In genomic region chr6:145285656-145286055, GRCm38 (mm10) we compare ENCODE assay signal across 10 mouse cellular contexts.
"Had no signal": no experiment of that assay in that cellular context is flagged by ENCODE, and none has a peak within 500 bp of the region (broad histone marks: within the 10 kb centered on the region; RNA-seq: fewer than 3 reads in every experiment).

No protein-coding gene starts in this region.

- DNase-seq: kidney, postnatal 25 days; layer of hippocampus, adult 9-11 months; liver; lung, adult 18-20 months; lung, postnatal 10 days; lung, postnatal 36 days; retina, postnatal 1 day; right cerebral cortex, postnatal 25 days; spleen, adult 18-20 months; thymus, postnatal 25 days had no signal
